Mouse (Mus musculus): ENCODE results near the gene Tk1.

DNA sequence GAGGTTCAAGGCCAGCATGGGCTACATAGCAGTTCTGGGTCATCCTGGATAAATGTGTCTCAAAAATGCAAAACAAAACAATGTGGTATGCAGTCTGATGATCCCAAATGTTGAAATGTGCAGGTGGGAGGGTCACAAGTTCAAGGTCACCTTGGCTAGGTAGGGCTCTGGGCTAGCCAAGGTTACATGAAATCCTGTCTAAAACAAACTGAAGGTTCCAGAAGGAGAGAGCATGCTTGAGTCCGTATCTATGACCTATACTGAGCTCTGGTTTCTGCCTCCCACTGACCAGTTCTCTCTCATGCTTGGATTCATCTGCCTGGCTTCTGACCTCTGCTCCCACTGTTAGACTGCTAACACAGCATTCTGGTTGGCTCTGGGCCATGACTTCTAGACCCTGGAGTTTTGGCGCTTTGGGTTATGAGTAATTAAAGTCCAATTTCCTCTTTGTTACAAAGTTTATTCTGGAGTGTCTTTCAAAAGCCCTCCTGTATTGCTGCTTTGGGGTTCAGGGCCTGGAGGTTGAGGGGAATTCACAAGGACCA, 3.9 kb upstream of the Tk1 start:
- TF ChIP-seq CTCF (IDR thresholded peaks at IDR 0.05; ENCODE audit: extremely low read depth, insufficient read depth, insufficient read length, insufficient replicate concordance): no peak
- no peak for TF ChIP-seq POLR2A (IDR thresholded peaks at IDR 0.05; ENCODE audit: low read depth, low read length)
